Mouse (Mus musculus) heart, adult 2 months (tissue): Measurements from ENCODE around the gene Cdca3.

Experiments
- CTCF ChIP-seq: fragments of 200-600 bp; IDR thresholded peaks from 2 replicates; pipeline ENCODE4 v1.8.1; 2022; ENCODE audit warnings: antibody characterized with exemption, mild to moderate bottlenecking, moderate library complexity
- EP300 ChIP-seq: fragments of 200-500 bp; IDR thresholded peaks from 2 replicates; pipeline ENCODE4 v1.6.1; 2011; ENCODE audit warnings: low read depth, low read length, control low read depth; ENCODE audit not compliant: insufficient read depth
- POLR2A ChIP-seq: fragments of 200-500 bp; IDR thresholded peaks from 2 replicates; pipeline ENCODE4 v1.6.1; 2011; ENCODE audit warnings: mild to moderate bottlenecking, low read depth, low read length, control low read depth; ENCODE audit not compliant: insufficient read depth

- no peak for TF ChIP-seq POLR2A
- TF ChIP-seq CTCF: no peak
- no peak for TF ChIP-seq EP300
These were observed 16.5 kb upstream of the Cdca3 start for GRCm38 (mm10) chr6:124812848-124813247.
